Mouse (Mus musculus): ENCODE measurements around the gene Nxn.

GRCm38 (mm10) chr11:76258511-76258910, 140.4 kb downstream of the Nxn start:
- TF ChIP-seq ZKSCAN1 (IDR thresholded peaks at IDR 0.05; ENCODE audit: low read depth, low read length) (no peak), CHD1 (IDR thresholded peaks at IDR 0.05; ENCODE audit: low read depth, low read length) (no peak), JUND (IDR thresholded peaks at IDR 0.05; ENCODE audit: low read depth, low read length) (no peak), POLR2A (IDR thresholded peaks at IDR 0.05; ENCODE audit: control insufficient read depth in 1 of 2, insufficient read depth in 1 of 2, low read depth in 1 of 2, low read length in 2 of 2, poor library complexity in 1 of 2) (no peak), POLR2AphosphoS5 (IDR thresholded peaks at IDR 0.05; ENCODE audit: borderline replicate concordance, low read depth, low read length) (no peak), CHD2 (IDR thresholded peaks at IDR 0.05; ENCODE audit: low read length) (no peak), EP300 (IDR thresholded peaks at IDR 0.05; ENCODE audit: low read depth in 1 of 2, low read length in 2 of 2) (no peak), CTCF (IDR thresholded peaks at IDR 0.05 in 2 of 3, conservative IDR thresholded peaks at IDR 0.05 in 1 of 3; ENCODE audit: control insufficient read depth in 1 of 3, insufficient read depth in 1 of 3, low read depth in 2 of 3, low read length in 3 of 3, poor library complexity in 1 of 3, severe bottlenecking in 1 of 3) (no peak), ELF1 (IDR thresholded peaks at IDR 0.05; ENCODE audit: low read depth, low read length) (no peak), MXI1 (IDR thresholded peaks at IDR 0.05; ENCODE audit: low read depth, low read length) (no peak), HCFC1 (IDR thresholded peaks at IDR 0.05; ENCODE audit: low read depth, low read length) (no peak), ZC3H11A (IDR thresholded peaks at IDR 0.05; ENCODE audit: low read depth, low read length) (no peak), MAZ (IDR thresholded peaks at IDR 0.05; ENCODE audit: low read depth, low read length) (no peak), GATA1 (IDR thresholded peaks at IDR 0.05; ENCODE audit: low read depth, low read length) (no peak)
